Mouse (Mus musculus): Measurements from ENCODE around the gene Lamb2.

The Lamb2 gene

DNA sequence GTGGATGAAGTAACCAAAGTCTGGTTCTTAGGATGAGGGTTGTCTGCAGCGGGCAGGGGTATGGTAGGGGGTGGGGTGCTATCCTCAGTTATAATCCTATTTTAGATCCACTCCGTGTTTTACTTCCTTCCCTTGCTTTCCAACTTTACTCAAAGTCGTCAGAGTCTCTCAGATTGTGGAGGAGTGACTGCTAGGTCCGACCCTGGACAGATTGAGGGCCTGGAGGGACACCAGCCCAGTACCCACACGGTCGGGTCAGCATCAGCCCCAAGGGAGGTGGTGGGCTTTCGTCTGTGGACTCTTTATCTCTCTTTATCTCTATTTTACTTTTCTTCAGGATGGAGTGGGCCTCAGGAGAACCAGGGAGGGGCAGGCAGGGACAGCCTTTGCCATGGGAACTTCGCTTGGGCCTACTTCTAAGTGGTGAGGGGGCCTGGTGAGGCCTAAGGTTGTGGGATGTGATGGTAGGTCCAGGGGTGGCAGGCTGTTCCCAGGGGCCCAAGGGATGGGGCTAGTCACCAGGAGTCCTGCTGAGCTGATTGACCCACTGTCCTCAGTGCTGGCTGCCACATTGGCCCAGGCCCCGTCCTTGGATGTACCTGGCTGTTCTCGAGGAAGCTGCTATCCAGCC, at the start of gene Lamb2:
Gene Lamb2, plus strand, starts transcription at position 16 of the 631 bp plus-strand sequence.
- in situ Hi-C loops (cut with MboI, MseI): loop anchor here (10.0 kb wide), 1 partner anchor 435 kb away; the partner anchor contains the start of gene Tmem89

- in situ Hi-C loops (cut with MboI, MseI): no loop called here
These were observed 48.0 kb upstream of the Lamb2 start for GRCm38 (mm10) chr9:108431431-108432067.

DNA sequence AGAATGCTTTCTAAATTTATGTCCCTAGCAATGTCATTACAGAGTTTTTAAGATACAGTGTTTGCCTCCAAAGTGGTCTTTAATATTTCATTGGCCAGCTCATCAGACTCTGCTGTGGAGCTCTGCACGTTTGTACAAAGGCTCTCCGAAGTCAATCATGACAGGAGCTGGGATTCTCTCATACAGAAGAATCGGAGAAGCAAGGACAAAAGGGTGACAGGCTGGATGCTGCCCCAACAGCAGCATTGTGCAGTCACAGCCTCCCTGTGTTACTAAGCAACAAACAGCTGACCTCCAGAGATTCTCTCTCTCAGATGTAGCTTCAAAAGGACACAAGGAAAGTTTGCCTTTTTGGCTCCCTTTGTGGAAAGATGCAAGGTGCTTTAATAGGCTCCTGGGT, 43.4 kb upstream of the Lamb2 start, which contains the start of gene BC048562:
Gene BC048562, plus strand, starts transcription at position 301 of the 400 bp plus-strand sequence.
- in situ Hi-C loops (cut with MboI, MseI): no loop called here

DNA sequence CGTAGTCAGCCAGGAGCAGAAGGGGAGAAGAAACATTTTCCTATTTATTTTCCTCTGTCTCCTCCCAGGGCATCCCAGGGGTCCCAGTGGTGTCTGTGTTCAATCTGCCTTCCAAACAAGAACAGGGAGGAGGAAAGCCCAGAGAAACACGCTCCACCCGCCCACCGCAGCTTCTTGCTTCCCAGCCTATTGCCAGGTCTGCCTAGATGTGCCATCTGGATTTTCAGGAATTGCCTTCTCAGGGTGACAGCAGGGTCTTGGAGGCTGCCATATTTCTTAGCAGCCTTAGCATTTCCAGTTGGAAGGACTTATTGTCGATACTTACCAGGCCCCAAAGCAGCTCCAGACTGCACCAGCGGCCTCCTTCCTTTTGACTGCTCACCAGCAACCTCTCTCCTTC, 40.4 kb upstream of the Lamb2 start:
- in situ Hi-C loops (cut with MboI, MseI): no loop called here

DNA sequence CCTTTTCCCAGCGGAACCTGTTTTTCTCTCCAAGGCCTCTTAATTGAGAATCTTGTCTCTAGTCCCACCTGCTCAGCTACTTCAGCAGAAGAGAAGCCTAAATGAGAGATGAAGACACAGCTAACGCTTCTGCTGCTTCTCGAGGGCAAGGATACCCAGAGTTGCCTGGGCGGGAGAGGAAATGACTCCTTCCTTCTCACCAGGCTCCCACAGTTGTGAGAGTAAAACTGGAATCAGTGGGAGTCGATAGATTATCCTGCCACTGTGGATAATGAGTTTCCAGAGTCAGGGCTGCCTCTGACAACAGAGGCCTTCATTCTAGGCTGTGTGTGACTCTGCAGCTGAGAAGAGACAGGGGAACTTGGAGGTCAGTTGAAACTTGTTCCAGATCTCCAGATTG, 39.1 kb upstream of the Lamb2 start:
- in situ Hi-C loops (cut with MboI, MseI): no loop called here

DNA sequence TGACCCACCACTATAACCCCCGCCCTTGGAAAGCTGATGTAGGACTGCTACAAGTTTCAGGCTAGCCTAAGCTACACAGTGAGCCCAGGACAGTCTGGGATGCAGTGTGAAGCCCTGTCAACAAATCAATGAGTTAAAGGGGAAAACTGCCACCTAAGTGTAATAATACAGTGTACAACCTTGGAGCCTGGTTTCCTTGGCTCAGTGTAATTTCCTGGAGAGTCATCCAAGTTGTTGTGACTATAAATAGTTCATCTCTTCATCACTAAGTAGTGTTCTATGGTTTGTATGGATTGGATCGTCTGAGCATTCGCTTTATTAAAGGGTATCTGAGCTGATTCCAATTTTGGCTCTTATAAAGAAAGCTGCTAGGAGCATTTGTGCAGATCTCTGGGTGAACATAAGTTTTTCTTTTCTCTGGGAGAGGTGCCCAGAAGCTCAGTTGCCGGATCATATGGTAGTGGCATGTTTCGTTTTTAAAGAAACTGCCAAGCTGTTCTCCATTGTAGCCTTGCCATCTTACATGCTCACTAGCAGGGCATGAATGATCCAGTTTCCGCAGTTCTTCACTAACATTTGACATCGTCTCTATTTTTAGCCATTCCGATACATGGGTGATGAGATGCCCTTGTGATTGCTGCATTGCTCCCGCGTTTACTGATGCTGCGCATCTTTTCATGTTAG, 38.2 kb upstream of the Lamb2 start:
- in situ Hi-C loops (cut with MboI, MseI): no loop called here

GRCm38 (mm10) chr9:108445125-108445524, 34.4 kb upstream of the Lamb2 start:
- in situ Hi-C loops (cut with MboI, MseI): no loop called here

- in situ Hi-C loops (cut with MboI, MseI): no loop called here
These were observed 29.7 kb upstream of the Lamb2 start for GRCm38 (mm10) chr9:108449860-108450259.

DNA sequence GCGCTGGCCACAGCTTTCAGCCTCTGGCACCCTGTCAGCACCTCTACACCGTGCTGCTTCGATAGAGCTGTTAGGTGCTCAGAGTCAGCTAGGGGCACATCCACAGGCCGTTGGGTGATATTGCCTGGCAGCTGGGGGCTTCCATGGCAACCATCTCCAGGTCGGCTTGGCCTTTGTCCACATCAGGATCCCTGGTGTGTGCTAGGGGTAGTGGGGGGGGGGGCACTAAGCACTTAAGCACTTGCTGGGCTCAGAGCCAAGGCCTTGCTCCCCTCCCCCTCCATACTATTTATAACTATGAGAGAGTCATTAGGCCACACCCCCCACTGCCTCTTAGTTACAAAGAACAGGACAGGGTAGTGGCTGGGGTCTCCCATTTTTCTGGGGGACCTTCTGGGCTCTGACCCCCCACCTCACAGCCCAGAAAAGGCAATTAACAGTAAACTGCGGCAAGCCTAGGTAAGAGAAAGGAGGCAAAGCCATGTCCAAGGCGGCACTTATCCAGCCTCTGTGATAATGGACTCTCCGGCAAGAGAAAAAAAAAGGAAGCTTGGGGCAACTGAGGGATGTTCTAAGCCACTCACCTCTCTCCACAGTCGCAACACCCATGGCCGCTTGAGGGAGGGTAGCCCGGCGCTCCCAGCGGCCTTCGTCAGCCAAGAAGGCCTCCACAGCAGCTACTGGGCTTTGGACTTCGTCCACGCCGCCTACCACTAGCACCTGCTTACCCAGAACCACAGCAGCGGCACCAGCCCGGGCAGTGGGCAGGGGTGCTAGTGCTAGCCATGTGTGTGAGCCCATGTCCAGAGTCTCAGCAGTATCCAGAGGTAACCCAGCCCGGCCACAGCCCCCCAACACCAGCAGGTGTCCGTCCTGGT, 29.0 kb upstream of the Lamb2 start:
- in situ Hi-C loops (cut with MboI, MseI): no loop called here

- in situ Hi-C loops (cut with MboI, MseI): no loop called here
These were observed 28.4 kb upstream of the Lamb2 start for GRCm38 (mm10) chr9:108451170-108451493.

- in situ Hi-C loops (cut with MboI, MseI): no loop called here
These were observed 27.9 kb upstream of the Lamb2 start for GRCm38 (mm10) chr9:108451519-108452160.

GRCm38 (mm10) chr9:108452291-108452906, 27.1 kb upstream of the Lamb2 start:
- in situ Hi-C loops (cut with MboI, MseI): no loop called here

- in situ Hi-C loops (cut with MboI, MseI): no loop called here
These were observed 26.6 kb upstream of the Lamb2 start for GRCm38 (mm10) chr9:108452911-108453310.

DNA sequence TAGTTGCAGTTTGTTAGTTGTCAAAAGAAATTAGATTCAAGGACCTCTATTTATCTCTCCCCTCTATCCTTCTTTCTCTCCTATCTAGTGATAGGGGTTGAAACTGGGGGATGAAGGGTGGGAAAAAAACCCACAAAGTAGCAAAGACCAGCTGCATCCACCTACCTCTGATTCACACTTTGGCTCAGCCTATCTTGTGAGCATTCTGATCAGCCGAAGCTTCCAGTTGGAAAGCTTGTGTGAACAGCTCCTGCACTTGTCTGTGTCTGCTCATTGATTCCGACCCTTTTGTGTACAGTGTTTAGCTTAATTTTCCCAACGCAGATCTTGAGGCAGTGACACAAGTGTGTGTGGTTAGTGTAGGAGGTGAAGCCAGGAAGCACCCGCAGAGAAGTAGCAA, 26.1 kb upstream of the Lamb2 start:
- in situ Hi-C loops (cut with MboI, MseI): no loop called here

GRCm38 (mm10) chr9:108454429-108454828, 25.1 kb upstream of the Lamb2 start:
- in situ Hi-C loops (cut with MboI, MseI): no loop called here

GRCm38 (mm10) chr9:108455747-108456571, 23.6 kb upstream of the Lamb2 start:
- in situ Hi-C loops (cut with MboI, MseI): no loop called here

- in situ Hi-C loops (cut with MboI, MseI): no loop called here
These were observed 22.6 kb upstream of the Lamb2 start for GRCm38 (mm10) chr9:108456953-108457352.

DNA sequence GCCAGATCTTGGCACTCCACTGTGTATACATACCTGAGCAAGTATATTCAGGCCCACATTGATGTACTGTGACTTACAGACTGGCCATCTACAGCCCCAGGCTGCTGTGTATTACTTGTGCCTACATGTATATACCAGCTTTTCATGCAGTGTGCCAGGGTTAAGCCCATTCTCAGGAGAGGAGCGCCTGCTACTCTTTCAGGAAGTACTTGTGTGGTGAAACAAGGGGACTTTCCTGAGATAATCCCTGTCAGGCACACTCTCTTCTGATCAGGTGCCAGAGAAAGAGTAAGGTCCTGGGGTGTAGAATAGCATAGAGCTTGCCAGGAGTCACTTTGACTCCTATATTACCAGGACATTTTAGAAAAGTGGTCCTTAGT, 19.6 kb upstream of the Lamb2 start:
- in situ Hi-C loops (cut with MboI, MseI): no loop called here

DNA sequence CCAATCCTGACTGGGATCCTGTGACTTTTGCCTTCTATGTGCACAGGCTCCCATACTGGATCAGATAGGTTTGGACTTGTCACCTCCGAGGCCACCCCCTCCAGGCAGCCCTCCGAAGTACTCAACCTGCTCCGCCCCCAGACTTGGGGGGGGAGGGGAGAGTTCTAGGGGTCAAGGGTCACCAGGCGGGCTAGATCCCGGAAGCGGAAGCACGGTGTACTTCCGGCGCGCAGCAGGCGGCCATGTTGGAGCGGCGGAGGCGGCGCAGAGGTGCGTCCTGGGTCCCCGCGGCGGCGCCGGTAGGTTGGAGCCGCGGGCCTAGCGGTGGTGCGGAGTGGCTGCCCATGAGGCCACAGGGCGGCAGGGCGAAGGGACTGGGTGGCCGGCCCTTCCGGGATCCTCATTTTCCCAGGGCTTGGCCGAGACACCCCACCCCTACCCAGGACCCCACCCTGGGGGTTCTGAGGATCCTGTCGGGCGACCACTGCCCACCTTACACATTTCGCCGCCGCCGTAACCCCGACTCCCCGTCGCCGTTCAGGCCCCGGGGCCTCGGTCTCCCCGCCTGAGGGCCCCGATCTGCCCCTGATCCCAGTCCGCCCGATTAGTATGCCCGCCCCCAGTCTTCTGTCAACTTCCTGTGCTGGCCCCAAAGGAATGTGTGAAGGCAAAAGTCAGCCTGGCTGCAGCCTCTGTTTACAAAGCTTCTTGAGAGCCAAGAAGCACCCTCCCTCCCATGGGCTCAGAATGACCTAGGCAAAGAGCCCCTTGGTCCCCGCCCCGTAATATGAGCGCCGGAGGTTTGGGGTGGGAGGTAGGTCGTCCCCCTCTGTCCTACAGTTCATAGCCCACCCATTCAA, 19.0 kb upstream of the Lamb2 start, which contains the start of gene Ccdc71:
Gene Ccdc71, plus strand, starts transcription at position 209 of the 860 bp plus-strand sequence.
- in situ Hi-C loops (cut with MboI, MseI): no loop called here
